Mouse (Mus musculus) heart, embryonic 12.5 days (tissue): ENCODE results near the gene Clic5. TPM values are rescaled to one million over a fixed set of nuclear protein-coding genes. Genes with fewer than 3 reads are reported as not detected.

ENCODE experiments used
- ATAC-seq: fragments of 200-750 bp; cut with Nextera tagmentation; 2 replicates; pipeline ENCODE4 v1.8.0; 2017; ENCODE audit warnings: moderate TSS enrichment, moderate library complexity; ENCODE audit not compliant: insufficient number of reproducible peaks, low FRiP score
- H3K27ac ChIP-seq: fragments of 300-500 bp; sonication (generic); 2 replicates; pipeline ENCODE4 v1.5.1; 2016; ENCODE audit warnings: mild to moderate bottlenecking, moderate library complexity; ENCODE audit not compliant: poor library complexity, severe bottlenecking
- H3K27me3 ChIP-seq: fragments of 300-500 bp; sonication (generic); replicated peaks from 2 replicates; pipeline ENCODE4 v1.6.1; 2016; ENCODE audit warnings: mild to moderate bottlenecking, moderate library complexity
- H3K36me3 ChIP-seq: fragments of 300-500 bp; sonication (generic); 2 replicates; pipeline ENCODE4 v1.6.1; 2016; ENCODE audit warnings: mild to moderate bottlenecking, moderate library complexity
- H3K4me1 ChIP-seq: fragments of 300-500 bp; sonication (generic); replicated peaks from 2 replicates; pipeline ENCODE4 v1.6.1; 2016; ENCODE audit warnings: mild to moderate bottlenecking
- H3K4me2 ChIP-seq: fragments of 300-500 bp; sonication (generic); 2 replicates; pipeline ENCODE4 v1.6.1; 2016; ENCODE audit warnings: mild to moderate bottlenecking, moderate library complexity
- H3K4me3 ChIP-seq: fragments of 300-500 bp; sonication (generic); 2 replicates; pipeline ENCODE4 v1.5.1; 2016; ENCODE audit warnings: mild to moderate bottlenecking
- H3K9ac ChIP-seq: fragments of 300-500 bp; sonication (generic); 2 replicates; pipeline ENCODE4 v1.6.1; 2016; ENCODE audit warnings: mild to moderate bottlenecking, moderate library complexity
- H3K9me3 ChIP-seq: fragments of 300-500 bp; sonication (generic); replicated peaks from 2 replicates; pipeline ENCODE4 v1.6.1; 2016; ENCODE audit warnings: mild to moderate bottlenecking, moderate library complexity
- WGBS: fragments of 180-500 bp; shearing (Covaris S2); methylation state at CpG from one replicate; pipeline ENCODE4 v1.1.7; 2016; 5-methylcytosine and 5-hydroxymethylcytosine counted together
- polyA plus RNA-seq: library from polyadenylated mRNA; unstranded; fragments of >200 nt; fragmentation: Nextera tagmentation; extraction: Ambion mirVana; gene quantifications from 2 replicates; pipeline ENCODE4 v1.2.1, GENCODE M21; 2016

Clic5 gene
- polyA plus RNA-seq, 1 experiment from 2014 or later, result 10.2 TPM

DNA sequence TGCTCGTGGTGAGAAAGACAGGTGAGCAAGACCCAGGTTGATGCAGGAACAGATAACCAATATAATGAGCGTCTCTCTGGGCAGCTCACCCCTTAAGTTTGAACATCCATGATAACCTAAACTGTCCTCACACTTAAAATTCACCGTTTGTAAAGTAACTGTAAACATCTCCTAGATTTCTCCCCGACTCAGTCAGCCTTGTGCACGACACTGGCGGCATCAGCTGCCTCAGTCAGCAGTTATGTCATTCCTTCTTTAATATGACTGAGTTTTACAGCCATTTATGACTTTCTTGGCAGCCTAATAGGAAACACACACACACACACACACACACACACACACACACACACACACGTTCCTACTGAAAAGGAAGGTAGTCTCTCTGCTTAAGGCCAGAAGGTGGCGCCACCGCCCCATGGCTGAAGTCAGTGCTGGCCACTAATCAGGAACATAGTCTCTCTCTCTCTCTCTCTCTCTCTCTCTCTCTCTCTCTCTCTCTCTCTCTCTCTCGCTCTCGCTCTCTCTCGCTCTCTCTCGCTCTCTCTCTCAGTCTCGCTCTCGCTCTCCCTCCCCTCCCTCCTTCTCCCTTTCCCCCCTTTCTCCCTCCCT, 73.3 kb downstream of the Clic5 start:
- no peaks in the 10 kb centered on the region for H3K9me3 ChIP-seq

DNA sequence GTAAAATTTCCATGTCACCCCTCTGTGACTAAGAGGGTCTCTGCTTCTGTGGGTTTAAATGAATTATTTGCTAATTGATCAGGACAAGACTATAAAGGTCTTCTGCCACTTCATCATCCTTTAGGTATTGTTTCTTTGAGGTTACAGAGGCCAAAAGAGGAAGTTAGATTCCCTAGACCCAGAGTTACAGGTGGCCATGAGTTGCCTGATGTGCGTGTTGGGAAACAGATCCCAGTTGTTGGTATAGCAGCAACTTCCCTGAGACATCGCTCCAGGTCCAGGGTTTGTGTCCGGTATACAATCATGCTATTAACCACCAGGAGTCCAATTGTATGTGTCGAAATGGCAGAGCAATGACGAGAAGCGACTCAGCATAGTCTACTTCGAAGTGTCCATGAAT, 81.7 kb downstream of the Clic5 start:
- Histone ChIP-seq H3K9me3 (no peaks in the 10 kb centered on the region), H3K9ac (no peak overlapping the region), H3K4me3 (no peak overlapping the region), H3K27ac (no peak overlapping the region), H3K4me1 (no peaks in the 10 kb centered on the region), H3K4me2 (no peak overlapping the region), H3K27me3 (peaks cover 4% of the 10 kb centered on the region; the same call in 1 of the 2 replicates), H3K36me3 (peaks cover 8% of the 10 kb centered on the region; the same call in 1 of the 2 replicates)
- WGBS, result 83% methylated on average over 7 of the region's 7 CpGs
- ATAC-seq, result no peak

More for the DNA sequence above, 73.3 kb downstream of the Clic5 start:
- Histone ChIP-seq H3K27me3 (peaks cover 17% of the 10 kb centered on the region; the same call in 1 of the 2 replicates), H3K4me2 (peak overlapping the region; percentile 11; the same call in 1 of the 2 replicates), H3K4me1 (peaks cover 8% of the 10 kb centered on the region), H3K27ac (no peak overlapping the region), H3K36me3 (no peaks in the 10 kb centered on the region), H3K4me3 (no peak overlapping the region), H3K9ac (no peak overlapping the region)
- ATAC-seq, result no peak
- 34% methylated on average over 9 of the region's 15 CpGs for WGBS

DNA sequence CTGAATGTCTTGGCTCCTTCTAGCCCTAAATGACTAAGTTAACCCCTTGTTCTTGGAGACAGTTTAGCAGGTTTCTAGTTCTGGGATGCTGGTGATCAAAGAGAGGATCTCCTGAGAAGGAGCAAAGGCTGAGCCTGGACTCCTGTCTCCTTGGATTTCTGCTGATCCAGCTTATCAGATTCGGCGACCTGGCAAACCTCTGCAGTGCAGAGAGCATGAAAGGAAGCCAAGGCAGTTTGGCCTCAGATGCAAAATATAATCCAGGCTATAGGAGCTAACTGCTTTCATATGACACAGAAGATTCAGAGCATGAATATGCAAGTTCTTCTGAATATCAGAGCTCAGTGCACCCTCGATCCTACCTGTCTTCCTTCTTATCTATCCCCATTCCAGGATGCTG, 83.0 kb downstream of the Clic5 start:
- Histone ChIP-seq H3K27ac (no peak overlapping the region), H3K9ac (no peak overlapping the region), H3K9me3 (no peaks in the 10 kb centered on the region), H3K4me1 (no peaks in the 10 kb centered on the region), H3K4me3 (no peak overlapping the region), H3K36me3 (peaks cover 12% of the 10 kb centered on the region), H3K4me2 (no peak overlapping the region), H3K27me3 (peaks cover 4% of the 10 kb centered on the region; the same call in 1 of the 2 replicates)
- no peak for ATAC-seq
- 79% methylated on average over 3 of the region's 3 CpGs for WGBS

DNA sequence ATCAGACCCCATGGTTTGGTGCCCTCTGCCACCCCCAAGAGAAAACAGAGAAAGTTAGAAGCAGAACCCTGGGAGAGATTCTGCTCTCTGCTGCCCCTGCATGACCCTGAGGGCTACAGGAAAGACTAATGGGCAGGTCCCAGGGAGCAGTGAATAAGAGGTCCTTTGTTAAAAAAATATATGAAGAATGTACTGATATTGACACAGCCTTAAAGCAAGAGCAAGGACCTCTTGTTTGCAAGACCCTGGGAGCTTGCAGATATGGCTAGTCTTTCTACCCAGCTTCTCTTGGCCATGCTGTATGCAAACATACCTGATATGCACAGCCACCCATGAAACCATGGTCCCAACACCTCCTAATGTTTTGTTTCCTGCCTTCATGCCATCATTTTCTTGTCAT, 86.4 kb downstream of the Clic5 start:
- no peaks in the 10 kb centered on the region for H3K9me3 ChIP-seq
- no peaks in the 10 kb centered on the region for H3K4me1 ChIP-seq
- peaks cover 12% of the 10 kb centered on the region for H3K36me3 ChIP-seq
- H3K9ac ChIP-seq, result no peak overlapping the region
- ATAC-seq, result no peak
- H3K4me3 ChIP-seq, result no peak overlapping the region
- no peaks in the 10 kb centered on the region for H3K27me3 ChIP-seq
- H3K27ac ChIP-seq, result no peak overlapping the region
- no peak overlapping the region for H3K4me2 ChIP-seq

DNA sequence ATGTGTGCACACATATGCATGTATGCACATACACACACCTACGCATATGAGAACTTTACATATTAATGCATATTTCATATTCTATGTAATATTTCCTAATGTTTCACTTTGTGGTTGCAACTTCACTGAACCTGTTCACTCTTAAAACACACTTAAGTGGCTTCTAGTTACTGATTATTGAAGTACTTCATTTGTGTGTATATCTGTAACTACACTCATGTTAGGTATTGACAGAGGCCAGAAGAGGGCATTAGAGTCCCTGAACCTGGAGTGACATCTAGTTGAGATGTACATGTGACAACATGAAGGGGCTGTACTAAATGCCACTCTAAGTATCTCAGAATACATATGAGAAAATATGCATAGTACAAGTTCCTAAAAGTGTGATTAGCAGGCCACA, 99.9 kb downstream of the Clic5 start:
- Histone ChIP-seq H3K4me3 (no peak overlapping the region), H3K27me3 (no peaks in the 10 kb centered on the region), H3K9ac (no peak overlapping the region), H3K9me3 (no peaks in the 10 kb centered on the region; the same call in 1 of the 2 replicates), H3K27ac (no peak overlapping the region), H3K4me2 (no peak overlapping the region), H3K36me3 (no peaks in the 10 kb centered on the region), H3K4me1 (no peaks in the 10 kb centered on the region)
- 86% methylated on average over 1 of the region's 1 CpGs for WGBS
- ATAC-seq, result no peak

DNA sequence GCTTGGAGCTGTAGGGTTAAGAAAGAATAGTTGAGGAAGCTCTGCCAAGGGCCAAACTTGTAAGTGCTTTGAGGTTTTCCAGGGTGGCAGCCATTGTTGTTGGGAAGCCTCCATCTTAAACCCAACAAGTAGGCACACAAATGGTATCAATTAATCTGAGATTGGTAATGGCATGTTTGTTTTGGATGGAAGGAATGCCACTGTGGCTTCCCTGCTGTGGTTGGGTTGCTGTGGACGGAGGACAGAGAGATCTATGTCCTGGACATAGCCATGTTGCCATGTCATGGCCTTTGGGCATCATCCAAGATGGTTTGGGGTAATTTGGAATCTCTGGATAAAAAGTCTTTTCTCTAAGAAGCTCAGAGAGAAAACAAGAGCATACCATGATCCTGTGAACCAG, 108.8 kb downstream of the Clic5 start:
- Histone ChIP-seq H3K4me1 (peaks cover 19% of the 10 kb centered on the region), H3K36me3 (no peaks in the 10 kb centered on the region), H3K27ac (no peak overlapping the region), H3K4me3 (no peak overlapping the region), H3K9ac (no peak overlapping the region), H3K9me3 (no peaks in the 10 kb centered on the region), H3K27me3 (peaks cover 8% of the 10 kb centered on the region; the same call in 1 of the 2 replicates), H3K4me2 (no peak overlapping the region)
- ATAC-seq, result no peak
- WGBS, result 60% methylated on average over 1 of the region's 1 CpGs

DNA sequence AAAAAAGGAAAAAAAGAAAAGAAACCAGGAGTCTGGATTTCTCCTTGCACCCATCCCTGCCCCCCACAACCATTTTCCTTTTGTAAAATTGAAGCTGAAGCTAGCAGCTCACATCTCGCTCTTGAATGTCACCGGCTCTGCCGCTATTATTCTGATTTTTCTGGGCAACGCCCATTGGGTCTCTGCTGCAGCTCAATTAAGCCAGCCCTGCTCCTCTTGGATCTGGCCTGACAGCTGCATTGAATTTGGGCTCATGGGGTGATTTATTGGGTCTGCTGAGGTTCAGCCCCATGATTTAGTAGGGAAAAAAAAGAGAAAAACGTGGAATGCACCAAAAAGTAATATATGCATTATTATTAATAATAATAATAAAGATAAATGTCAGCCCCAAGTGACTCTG, 111.9 kb downstream of the Clic5 start:
- no peak overlapping the region for H3K9ac ChIP-seq
- H3K4me2 ChIP-seq, result peak overlapping the region; percentile 51
- no peak overlapping the region for H3K4me3 ChIP-seq
- peaks cover 15% of the 10 kb centered on the region for H3K27me3 ChIP-seq
- no peaks in the 10 kb centered on the region for H3K9me3 ChIP-seq
- no peak overlapping the region for H3K27ac ChIP-seq
- peaks cover 19% of the 10 kb centered on the region for H3K4me1 ChIP-seq
- no peak for ATAC-seq
- WGBS, result 36% methylated on average over 5 of the region's 5 CpGs
- no peaks in the 10 kb centered on the region for H3K36me3 ChIP-seq

DNA sequence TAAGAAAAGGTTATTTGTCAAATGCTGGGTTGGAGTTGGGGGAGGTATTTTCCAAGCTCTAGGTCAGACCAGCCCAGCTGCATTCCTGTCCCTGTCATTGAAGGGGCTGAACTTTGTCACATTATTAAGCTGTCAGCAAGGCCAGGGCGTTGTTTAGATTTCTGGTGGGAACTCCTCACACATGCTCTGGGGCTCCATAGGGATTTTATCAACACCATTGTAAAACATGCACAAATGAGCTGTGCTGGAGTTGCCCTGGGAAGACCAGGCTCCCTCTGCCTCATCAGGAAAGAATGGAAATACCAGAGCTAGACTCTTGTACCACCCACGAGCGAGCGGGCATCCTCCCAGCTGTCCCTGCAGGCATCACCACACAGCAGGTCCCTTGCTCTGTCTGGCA, 112.3 kb downstream of the Clic5 start:
- peak overlapping the region; percentile 51 for H3K4me2 ChIP-seq

DNA sequence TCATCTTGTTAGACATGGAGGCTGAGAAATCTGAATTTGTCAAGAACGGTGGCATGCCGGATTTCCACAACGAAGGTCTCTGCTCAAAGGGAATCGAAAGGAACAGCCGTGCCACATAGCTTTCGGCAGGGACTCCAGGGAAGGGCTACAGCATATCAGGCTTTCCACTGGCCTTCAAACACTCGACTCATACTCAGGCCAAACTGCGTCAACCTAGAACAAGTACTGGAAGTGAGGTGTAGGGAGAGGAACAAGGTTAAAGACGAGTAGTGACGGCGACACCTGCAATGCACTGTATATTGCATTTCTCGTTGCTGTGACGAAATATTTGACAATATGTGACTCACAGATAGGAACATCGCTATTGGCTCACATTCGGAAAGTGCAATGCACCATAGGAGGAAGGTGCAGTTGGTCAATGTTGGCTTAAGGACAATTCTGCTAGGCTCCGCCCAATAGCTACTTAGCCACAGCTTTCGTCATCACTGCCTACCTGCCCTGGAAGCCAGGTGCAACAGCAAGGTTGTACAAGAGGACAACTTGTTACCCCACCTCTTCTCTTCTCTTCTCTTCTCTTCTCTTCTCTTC, 112.9 kb downstream of the Clic5 start:
- 44% methylated on average over 17 of the region's 17 CpGs for WGBS
- ATAC-seq, result no peak

More for the DNA sequence above, 112.3 kb downstream of the Clic5 start:
- H3K36me3 ChIP-seq, result no peaks in the 10 kb centered on the region
- peak overlapping the region; percentile 65 for H3K27ac ChIP-seq
- ATAC-seq, result peak; percentile 83
- peaks cover 19% of the 10 kb centered on the region for H3K4me1 ChIP-seq
- H3K4me3 ChIP-seq, result peak overlapping the region; percentile 16
- H3K27me3 ChIP-seq, result peaks cover 19% of the 10 kb centered on the region
- no peak overlapping the region for H3K9ac ChIP-seq
- WGBS, result 3% methylated on average over 4 of the region's 4 CpGs
- H3K9me3 ChIP-seq, result no peaks in the 10 kb centered on the region

DNA sequence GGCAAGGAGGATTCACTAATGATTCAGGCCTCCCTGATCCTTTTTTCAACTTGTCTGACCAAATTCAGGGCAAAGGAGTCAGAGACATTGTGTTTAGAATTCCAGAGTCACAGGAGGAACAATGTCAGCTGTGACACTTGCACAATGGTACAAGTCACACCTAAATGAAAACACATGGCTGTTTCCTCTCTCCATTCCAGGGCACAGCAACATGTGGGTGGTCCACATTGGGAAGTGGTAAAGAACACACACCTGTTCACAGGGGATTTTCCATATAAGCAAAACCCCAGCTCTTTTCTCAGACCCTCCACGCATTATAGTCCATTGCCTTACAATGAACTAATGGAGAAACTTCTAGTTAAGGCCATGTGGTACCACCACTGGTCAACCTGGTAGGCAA, 115.7 kb downstream of the Clic5 start:
- peaks cover 27% of the 10 kb centered on the region for H3K27me3 ChIP-seq
- no peaks in the 10 kb centered on the region for H3K9me3 ChIP-seq
- no peak overlapping the region for H3K9ac ChIP-seq
- no peak overlapping the region for H3K4me3 ChIP-seq
- no peaks in the 10 kb centered on the region for H3K36me3 ChIP-seq
- H3K4me1 ChIP-seq, result peaks cover 25% of the 10 kb centered on the region
- H3K4me2 ChIP-seq, result no peak overlapping the region
- H3K27ac ChIP-seq, result no peak overlapping the region
- ATAC-seq, result no peak
- 88% methylated on average over 1 of the region's 1 CpGs for WGBS

More for the DNA sequence above, 112.9 kb downstream of the Clic5 start:
- Histone ChIP-seq H3K36me3 (no peaks in the 10 kb centered on the region), H3K27me3 (peaks cover 21% of the 10 kb centered on the region), H3K4me2 (peak overlapping the region; percentile 51), H3K27ac (peak overlapping the region; percentile 65), H3K4me3 (peak overlapping the region; percentile 16), H3K9ac (no peak overlapping the region), H3K9me3 (no peaks in the 10 kb centered on the region), H3K4me1 (peaks cover 19% of the 10 kb centered on the region)

DNA sequence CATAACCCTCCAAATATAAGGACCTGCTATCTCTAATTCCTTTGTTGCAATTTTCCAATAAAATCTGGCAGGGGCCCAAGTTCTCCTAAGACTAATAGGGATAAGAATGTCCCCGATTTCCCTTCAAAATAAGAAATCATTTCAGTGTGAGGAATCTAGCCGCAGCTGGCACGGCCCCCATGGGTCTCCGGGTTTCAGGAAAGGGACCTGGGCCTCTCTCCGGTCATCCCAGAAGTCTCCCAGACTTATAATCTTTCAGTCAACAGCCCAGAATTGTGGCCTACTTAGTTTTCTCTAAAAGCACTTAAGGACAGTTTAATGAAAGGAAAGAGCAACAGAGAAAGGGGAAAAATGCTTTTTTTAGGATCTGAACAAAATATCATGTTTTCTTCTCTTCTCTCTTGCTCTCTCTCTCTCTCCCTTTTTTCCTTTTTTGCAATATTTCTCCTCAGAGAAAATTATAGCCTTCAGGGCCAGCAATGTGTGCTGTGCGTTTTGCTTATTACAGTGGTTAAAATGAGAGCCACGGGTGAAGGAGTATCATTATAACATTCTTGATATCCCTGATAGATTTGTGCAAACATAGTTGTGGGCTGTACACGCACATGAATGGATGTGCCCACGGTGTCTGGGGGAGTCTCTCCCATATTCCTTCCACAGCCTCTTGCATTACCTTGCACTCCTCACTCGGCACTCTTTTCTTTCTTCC, 121.7 kb downstream of the Clic5 start:
- Histone ChIP-seq H3K9me3 (no peaks in the 10 kb centered on the region), H3K4me1 (peaks cover 6% of the 10 kb centered on the region), H3K27me3 (peaks cover 27% of the 10 kb centered on the region), H3K36me3 (no peaks in the 10 kb centered on the region), H3K4me3 (no peak overlapping the region), H3K9ac (no peak overlapping the region), H3K4me2 (no peak overlapping the region), H3K27ac (no peak overlapping the region)
- no peak for ATAC-seq
- 66% methylated on average over 10 of the region's 10 CpGs for WGBS
